Mouse (Mus musculus) retina, postnatal 1 day (tissue): ENCODE data around the gene Trim25.
"Not testable (repeated sequence)": the region's sequence is repeated elsewhere in the genome, so short reads cannot be mapped to it uniquely, and the experiment has no call there.

Source experiments
- DNase-seq: peaks from one replicate; pipeline ENCODE4 v3.0.0-alpha.2; 2012

Gene Trim25

GRCm38 (mm10) chr11:89025603-89026002 lies 26.4 kb downstream of the Trim25 start:
- no peak for DNase-seq

GRCm38 (mm10) chr11:89026117-89026516 lies 26.9 kb downstream of the Trim25 start:
- no peak for DNase-seq

GRCm38 (mm10) chr11:89027955-89028361 lies 28.8 kb downstream of the Trim25 start:
- DNase-seq: no peak

GRCm38 (mm10) chr11:89028871-89029405 lies 29.8 kb downstream of the Trim25 start:
- DNase-seq: no peak

- DNase-seq: no peak
These were observed 31.4 kb downstream of the Trim25 start for GRCm38 (mm10) chr11:89030552-89030951.

GRCm38 (mm10) chr11:89031189-89031588 lies 32.0 kb downstream of the Trim25 start:
- DNase-seq: no peak

- DNase-seq: no peak
These were observed 35.4 kb downstream of the Trim25 start for GRCm38 (mm10) chr11:89034592-89034991.

GRCm38 (mm10) chr11:89035552-89035951 lies 36.4 kb downstream of the Trim25 start:
- DNase-seq: no peak

- DNase-seq: no peak
These were observed 39.3 kb downstream of the Trim25 start for GRCm38 (mm10) chr11:89038496-89038895.

- peak; percentile 51 for DNase-seq
These were observed 40.1 kb downstream of the Trim25 start for GRCm38 (mm10) chr11:89039325-89039724.

- DNase-seq: not testable (repeated sequence)
These were observed 41.9 kb downstream of the Trim25 start for GRCm38 (mm10) chr11:89041073-89041472.

GRCm38 (mm10) chr11:89043046-89043445 lies 43.9 kb downstream of the Trim25 start:
- no peak for DNase-seq

- not testable (repeated sequence) for DNase-seq
These were observed 46.3 kb downstream of the Trim25 start for GRCm38 (mm10) chr11:89045501-89045900.

GRCm38 (mm10) chr11:89046021-89046420 lies 46.8 kb downstream of the Trim25 start:
- no peak for DNase-seq

- DNase-seq: no peak
These were observed 52.6 kb downstream of the Trim25 start for GRCm38 (mm10) chr11:89051767-89052166.

- peak; percentile 70 for DNase-seq
These were observed 56.9 kb downstream of the Trim25 start for GRCm38 (mm10) chr11:89055931-89056690.

GRCm38 (mm10) chr11:89058515-89059270 lies 59.5 kb downstream of the Trim25 start:
- DNase-seq: peak; percentile 49

- DNase-seq: no peak
These were observed 60.8 kb downstream of the Trim25 start for GRCm38 (mm10) chr11:89059919-89060422.

- DNase-seq: peak; percentile 93
These were observed 61.4 kb downstream of the Trim25 start for GRCm38 (mm10) chr11:89060423-89061089.

- peak; percentile 17 for DNase-seq
These were observed 62.2 kb downstream of the Trim25 start for GRCm38 (mm10) chr11:89061362-89061761.

- DNase-seq: no peak
These were observed 65.1 kb downstream of the Trim25 start for GRCm38 (mm10) chr11:89064312-89064711.

- DNase-seq: peak; percentile 30
These were observed 66.1 kb downstream of the Trim25 start for GRCm38 (mm10) chr11:89065297-89065696.

- DNase-seq: no peak
These were observed 67.0 kb downstream of the Trim25 start for GRCm38 (mm10) chr11:89066126-89066525.
